Mouse (Mus musculus): Measurements from ENCODE around the gene Tbcd. TPM values are rescaled to one million over a fixed set of nuclear protein-coding genes. Genes with fewer than 3 reads are reported as not detected.

Tbcd gene
- polyA plus RNA-seq, 1 experiment from 2014 or later = 55.6 TPM

- 95% methylated on average over 5 of the region's 5 CpGs for WGBS
- no peak overlapping the region for H3K4me2 ChIP-seq (ENCODE audit: low read length)
- H3K9me3 ChIP-seq (ENCODE audit: control insufficient read depth, low read length) = no peaks in the 10 kb centered on the region
- no peak overlapping the region for H3K27ac ChIP-seq (replicated peaks; ENCODE audit: low read depth, low read length)
- peaks cover 4% of the 10 kb centered on the region; the same call in 1 of the 2 replicates for H3K36me3 ChIP-seq (ENCODE audit: control insufficient read depth, insufficient read depth, low read length)
- no peaks in the 10 kb centered on the region for H3K27me3 ChIP-seq (ENCODE audit: control insufficient read depth, insufficient read depth, low read length)
- H3K4me1 ChIP-seq (ENCODE audit: control insufficient read depth, insufficient read depth, low read length) = no peaks in the 10 kb centered on the region
- no peak overlapping the region for H3K4me3 ChIP-seq (replicated peaks; ENCODE audit: low read depth, low read length)
- DNase-seq (no peak), ATAC-seq (ENCODE audit: low FRiP score, low TSS enrichment) (no peak)
- no peak overlapping the region for H3K9ac ChIP-seq (replicated peaks; ENCODE audit: low read length)
Observed at GRCm38 (mm10) chr11:121648166-121648565, 196.4 kb downstream of the Tbcd start.

- H3K27ac ChIP-seq (replicated peaks; ENCODE audit: low read depth, low read length) = no peak overlapping the region
- no peaks in the 10 kb centered on the region for H3K27me3 ChIP-seq (ENCODE audit: control insufficient read depth, insufficient read depth, low read length)
- no peak overlapping the region for H3K4me2 ChIP-seq (ENCODE audit: low read length)
- no peak overlapping the region for H3K9ac ChIP-seq (replicated peaks; ENCODE audit: low read length)
- DNase-seq = peak; percentile 22
- H3K4me3 ChIP-seq (replicated peaks; ENCODE audit: low read depth, low read length) = no peak overlapping the region
- 80% methylated on average over 10 of the region's 10 CpGs for WGBS
- H3K9me3 ChIP-seq (ENCODE audit: control insufficient read depth, low read length) = no peaks in the 10 kb centered on the region
- no peaks in the 10 kb centered on the region for H3K4me1 ChIP-seq (ENCODE audit: control insufficient read depth, insufficient read depth, low read length)
- ATAC-seq (ENCODE audit: low FRiP score, low TSS enrichment) = no peak
- peaks cover 7% of the 10 kb centered on the region; the same call in 1 of the 2 replicates for H3K36me3 ChIP-seq (ENCODE audit: control insufficient read depth, insufficient read depth, low read length)
Observed at GRCm38 (mm10) chr11:121649900-121650299, 198.2 kb downstream of the Tbcd start.

DNA sequence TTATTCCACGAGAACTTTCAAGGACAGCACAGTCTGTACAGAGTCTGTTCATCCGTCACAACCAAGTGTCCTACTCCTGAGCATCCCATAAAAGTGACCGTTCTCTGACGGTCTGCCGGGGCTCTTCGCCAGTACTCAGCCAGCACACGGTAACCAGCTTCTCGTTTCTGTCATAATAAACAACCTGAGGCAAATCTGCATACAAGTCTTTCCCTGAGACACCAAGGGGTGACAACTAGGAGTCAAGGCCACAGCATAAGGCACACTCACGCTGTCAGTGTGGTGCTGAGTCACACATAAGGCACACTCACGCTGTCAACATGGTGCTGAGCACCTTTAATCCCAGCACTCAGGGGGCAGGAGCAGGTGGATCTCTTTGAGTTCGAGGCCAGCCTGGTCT is 198.9 kb downstream of the Tbcd start:
- H3K4me2 ChIP-seq (ENCODE audit: low read length) = no peak overlapping the region
- WGBS = 94% methylated on average over 11 of the region's 11 CpGs
- H3K27ac ChIP-seq (replicated peaks; ENCODE audit: low read depth, low read length) = no peak overlapping the region
- H3K9me3 ChIP-seq (ENCODE audit: control insufficient read depth, low read length) = no peaks in the 10 kb centered on the region
- no peaks in the 10 kb centered on the region for H3K4me1 ChIP-seq (ENCODE audit: control insufficient read depth, insufficient read depth, low read length)
- ATAC-seq (ENCODE audit: low FRiP score, low TSS enrichment) (no peak), DNase-seq (no peak)
- H3K36me3 ChIP-seq (ENCODE audit: control insufficient read depth, insufficient read depth, low read length) = peaks cover 7% of the 10 kb centered on the region; the same call in 1 of the 2 replicates
- H3K9ac ChIP-seq (replicated peaks; ENCODE audit: low read length) = no peak overlapping the region
- H3K27me3 ChIP-seq (ENCODE audit: control insufficient read depth, insufficient read depth, low read length) = no peaks in the 10 kb centered on the region
- no peak overlapping the region for H3K4me3 ChIP-seq (replicated peaks; ENCODE audit: low read depth, low read length)

GRCm38 (mm10) chr11:121651556-121651955 is 199.8 kb downstream of the Tbcd start:
- H3K36me3 ChIP-seq (ENCODE audit: control insufficient read depth, insufficient read depth, low read length) = peaks cover 7% of the 10 kb centered on the region; the same call in 1 of the 2 replicates
- no peak for ATAC-seq (ENCODE audit: low FRiP score, low TSS enrichment)
- no peaks in the 10 kb centered on the region for H3K9me3 ChIP-seq (ENCODE audit: control insufficient read depth, low read length)
- H3K27me3 ChIP-seq (ENCODE audit: control insufficient read depth, insufficient read depth, low read length) = no peaks in the 10 kb centered on the region
- WGBS = 93% methylated on average over 9 of the region's 9 CpGs
- no peaks in the 10 kb centered on the region for H3K4me1 ChIP-seq (ENCODE audit: control insufficient read depth, insufficient read depth, low read length)
- no peak overlapping the region for H3K27ac ChIP-seq (replicated peaks; ENCODE audit: low read depth, low read length)
- H3K4me2 ChIP-seq (ENCODE audit: low read length) = no peak overlapping the region
- H3K4me3 ChIP-seq (replicated peaks; ENCODE audit: low read depth, low read length) = no peak overlapping the region
- DNase-seq = no peak
- no peak overlapping the region for H3K9ac ChIP-seq (replicated peaks; ENCODE audit: low read length)

- Histone ChIP-seq H3K27ac (replicated peaks; ENCODE audit: low read depth, low read length) (no peak overlapping the region), H3K4me1 (ENCODE audit: control insufficient read depth, insufficient read depth, low read length) (no peaks in the 10 kb centered on the region), H3K9me3 (ENCODE audit: control insufficient read depth, low read length) (no peaks in the 10 kb centered on the region), H3K9ac (replicated peaks; ENCODE audit: low read length) (no peak overlapping the region), H3K4me2 (ENCODE audit: low read length) (no peak overlapping the region), H3K4me3 (replicated peaks; ENCODE audit: low read depth, low read length) (no peak overlapping the region), H3K27me3 (ENCODE audit: control insufficient read depth, insufficient read depth, low read length) (no peaks in the 10 kb centered on the region), H3K36me3 (ENCODE audit: control insufficient read depth, insufficient read depth, low read length) (peaks cover 7% of the 10 kb centered on the region; the same call in 1 of the 2 replicates)
- ATAC-seq (ENCODE audit: low FRiP score, low TSS enrichment) (no peak), DNase-seq (no peak)
- 96% methylated on average over 5 of the region's 5 CpGs for WGBS
Observed at GRCm38 (mm10) chr11:121651983-121652382, 200.2 kb downstream of the Tbcd start.

- Histone ChIP-seq H3K4me3 (replicated peaks; ENCODE audit: low read depth, low read length) (no peak overlapping the region), H3K36me3 (ENCODE audit: control insufficient read depth, insufficient read depth, low read length) (peaks cover 7% of the 10 kb centered on the region; the same call in 1 of the 2 replicates), H3K4me1 (ENCODE audit: control insufficient read depth, insufficient read depth, low read length) (no peaks in the 10 kb centered on the region), H3K27ac (replicated peaks; ENCODE audit: low read depth, low read length) (no peak overlapping the region), H3K9ac (replicated peaks; ENCODE audit: low read length) (no peak overlapping the region), H3K4me2 (ENCODE audit: low read length) (no peak overlapping the region), H3K9me3 (ENCODE audit: control insufficient read depth, low read length) (no peaks in the 10 kb centered on the region), H3K27me3 (ENCODE audit: control insufficient read depth, insufficient read depth, low read length) (no peaks in the 10 kb centered on the region)
- 56% methylated on average over 10 of the region's 10 CpGs for WGBS
- DNase-seq (peak; percentile 70), ATAC-seq (ENCODE audit: low FRiP score, low TSS enrichment) (no peak)
Observed at GRCm38 (mm10) chr11:121652547-121653305, 201.0 kb downstream of the Tbcd start.

GRCm38 (mm10) chr11:121653631-121654030 is 201.9 kb downstream of the Tbcd start:
- Histone ChIP-seq H3K27ac (replicated peaks; ENCODE audit: low read depth, low read length) (no peak overlapping the region), H3K4me1 (ENCODE audit: control insufficient read depth, insufficient read depth, low read length) (no peaks in the 10 kb centered on the region), H3K4me2 (ENCODE audit: low read length) (no peak overlapping the region), H3K9ac (replicated peaks; ENCODE audit: low read length) (no peak overlapping the region), H3K27me3 (ENCODE audit: control insufficient read depth, insufficient read depth, low read length) (no peaks in the 10 kb centered on the region), H3K36me3 (ENCODE audit: control insufficient read depth, insufficient read depth, low read length) (peaks cover 5% of the 10 kb centered on the region; the same call in 1 of the 2 replicates), H3K4me3 (replicated peaks; ENCODE audit: low read depth, low read length) (no peak overlapping the region), H3K9me3 (ENCODE audit: control insufficient read depth, low read length) (no peaks in the 10 kb centered on the region)
- 66% methylated on average over 4 of the region's 4 CpGs for WGBS
- no peak for DNase-seq
- no peak for ATAC-seq (ENCODE audit: low FRiP score, low TSS enrichment)

DNA sequence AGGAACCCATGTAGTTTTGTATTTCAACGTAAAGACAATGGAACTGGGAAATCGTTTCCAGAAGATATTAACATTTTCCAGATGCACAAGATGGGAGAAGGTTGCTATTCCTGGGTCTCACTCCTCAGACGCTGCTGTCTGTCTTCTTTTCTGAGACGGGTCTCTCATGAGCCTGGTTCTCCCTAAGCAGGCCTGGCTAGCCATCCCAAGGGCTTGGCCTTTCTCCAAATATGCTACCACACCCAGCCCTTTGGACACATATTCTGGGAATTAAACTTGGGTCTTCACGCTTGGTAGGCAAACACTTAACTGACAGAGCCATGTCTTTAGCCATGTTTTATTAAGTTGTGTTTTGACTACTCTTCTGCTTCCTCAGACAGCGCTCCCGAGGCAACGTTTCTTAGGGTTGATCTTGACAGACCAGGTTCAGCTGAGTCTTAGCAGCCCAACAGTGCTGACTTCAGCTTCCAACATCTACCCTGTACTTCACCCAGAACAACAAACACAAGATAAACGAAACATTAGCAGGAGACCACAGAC is 202.7 kb downstream of the Tbcd start:
- Histone ChIP-seq H3K4me1 (ENCODE audit: control insufficient read depth, insufficient read depth, low read length) (no peaks in the 10 kb centered on the region), H3K9me3 (ENCODE audit: control insufficient read depth, low read length) (no peaks in the 10 kb centered on the region), H3K9ac (replicated peaks; ENCODE audit: low read length) (no peak overlapping the region), H3K4me2 (ENCODE audit: low read length) (no peak overlapping the region), H3K27me3 (ENCODE audit: control insufficient read depth, insufficient read depth, low read length) (no peaks in the 10 kb centered on the region), H3K36me3 (ENCODE audit: control insufficient read depth, insufficient read depth, low read length) (peaks cover 2% of the 10 kb centered on the region; the same call in 1 of the 2 replicates), H3K27ac (replicated peaks; ENCODE audit: low read depth, low read length) (no peak overlapping the region), H3K4me3 (replicated peaks; ENCODE audit: low read depth, low read length) (no peak overlapping the region)
- WGBS = 83% methylated on average over 9 of the region's 9 CpGs
- ATAC-seq (ENCODE audit: low FRiP score, low TSS enrichment) = no peak
- no peak for DNase-seq

All from midbrain, embryonic 14.5 days (tissue).